Mouse (Mus musculus) urinary bladder, postnatal 14 days (tissue): ENCODE measurements around the gene Ulk2.

ENCODE experiments used
- DNase-seq: peaks from one replicate; pipeline ENCODE4 v3.0.0; 2021; ENCODE audit warnings: low spot score

Ulk2 gene

DNA sequence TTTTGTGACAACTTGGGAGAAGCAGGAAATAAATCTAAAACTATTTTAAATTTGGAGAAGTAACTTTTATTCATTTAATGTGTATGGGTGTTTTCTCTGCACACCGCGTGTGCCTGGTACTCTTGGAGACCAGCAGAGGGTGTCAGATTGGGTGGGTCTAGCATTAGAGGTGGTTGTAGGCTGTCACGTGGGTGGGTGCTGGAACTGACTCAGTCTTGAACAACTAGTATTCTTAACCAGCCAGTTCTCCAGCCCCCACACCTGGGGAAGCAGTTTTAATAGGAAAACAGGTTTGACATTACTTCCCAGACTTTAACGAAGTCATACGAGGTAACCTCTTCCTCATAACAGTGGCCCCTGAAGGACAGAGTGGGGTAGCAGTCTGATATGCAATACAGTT lies 94.4 kb downstream of the Ulk2 start:
- DNase-seq = no peak

DNA sequence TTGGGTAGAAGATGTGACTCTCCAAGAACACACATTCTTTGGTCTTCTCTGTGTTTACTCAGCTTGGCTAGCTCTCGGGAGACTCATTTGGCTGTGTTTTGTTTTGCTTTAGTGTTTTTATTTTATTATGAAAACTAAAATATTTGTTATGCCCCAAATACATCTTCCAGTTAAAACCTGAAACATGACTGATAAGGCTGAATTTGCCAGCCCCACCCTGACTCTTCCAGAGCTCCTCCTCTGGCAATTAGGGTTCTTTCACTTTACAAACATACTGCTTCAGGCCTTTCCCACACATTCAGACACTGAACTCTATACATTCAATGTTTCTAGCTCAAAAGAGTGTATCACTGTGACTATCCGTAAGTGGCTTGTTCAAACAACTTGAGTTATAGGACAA lies 97.7 kb downstream of the Ulk2 start:
- DNase-seq = no peak

DNA sequence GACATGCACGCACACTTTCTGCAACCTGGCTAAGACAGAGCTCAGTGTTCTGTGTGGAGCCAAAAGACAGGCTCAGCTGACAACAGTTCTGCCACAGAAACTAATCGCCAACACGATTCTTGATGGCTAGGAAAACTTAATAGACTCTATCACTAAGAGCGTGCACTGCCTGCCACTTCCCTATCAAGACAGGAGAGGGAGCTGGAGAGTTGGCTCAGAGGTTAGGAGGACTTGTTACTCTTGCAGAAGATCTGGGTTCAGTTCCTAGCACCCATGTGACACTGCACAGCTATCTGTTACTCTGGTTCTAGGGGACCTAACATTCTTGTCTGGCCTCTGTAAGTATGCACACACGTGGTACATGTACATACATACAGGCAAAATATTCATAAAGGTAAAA lies 103.3 kb downstream of the Ulk2 start:
- DNase-seq = no peak

DNA sequence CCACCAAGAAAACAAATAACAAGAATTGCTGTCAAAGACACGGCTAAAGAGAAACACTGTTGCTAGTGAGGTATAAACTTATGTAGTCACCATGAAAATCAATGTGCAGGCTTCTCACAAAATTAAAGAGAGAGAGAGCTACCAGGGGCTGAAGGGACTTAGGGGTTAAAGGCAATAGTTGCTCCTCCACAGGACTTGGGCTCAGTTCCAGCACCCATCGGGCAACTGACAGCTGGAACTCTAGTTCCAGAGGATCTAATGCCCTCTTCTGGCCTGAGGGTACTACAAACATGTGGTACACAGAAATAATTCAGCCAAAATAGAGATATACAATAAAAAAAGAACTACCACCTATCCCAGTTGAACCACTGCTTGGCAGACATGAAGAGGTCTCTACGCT lies 107.7 kb downstream of the Ulk2 start:
- no peak for DNase-seq

DNA sequence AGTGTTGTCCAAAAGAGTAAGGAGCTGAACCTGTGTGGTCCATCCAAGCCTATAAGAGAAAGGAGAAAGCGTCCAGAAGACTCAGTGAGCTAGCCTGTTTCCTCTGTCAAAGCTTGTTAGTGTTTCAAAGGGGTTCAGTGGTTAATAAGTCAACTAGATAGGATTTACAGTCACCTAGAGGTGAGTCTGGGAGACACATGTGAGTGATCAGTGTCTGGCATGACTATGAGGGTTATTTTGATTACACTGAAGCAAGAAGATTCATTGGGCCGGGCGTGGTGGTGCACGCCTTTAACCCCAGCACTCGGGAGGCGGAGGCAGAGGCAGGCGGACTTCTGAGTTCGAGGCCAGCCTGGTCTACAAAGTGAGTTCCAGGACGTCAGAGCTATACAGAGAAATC lies 109.1 kb downstream of the Ulk2 start:
- no peak for DNase-seq

DNA sequence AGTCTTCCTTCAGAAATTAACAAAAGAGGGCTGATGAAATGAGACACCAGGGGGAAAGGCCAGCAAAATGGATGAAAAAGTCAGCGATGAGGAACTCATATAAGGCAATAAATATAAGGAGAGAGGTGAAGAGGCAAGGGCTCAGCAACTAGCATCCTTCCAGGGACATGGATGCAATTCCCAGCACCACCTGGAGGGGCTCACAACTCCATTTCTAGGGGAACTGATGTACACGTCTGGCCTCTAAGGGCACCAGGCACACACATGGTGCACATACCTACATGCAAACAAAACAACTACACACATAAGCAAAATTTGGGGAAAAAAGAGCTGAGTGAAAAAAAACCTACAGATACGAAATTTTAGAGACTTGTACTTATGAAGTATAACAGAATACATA lies 110.4 kb downstream of the Ulk2 start:
- no peak for DNase-seq

DNA sequence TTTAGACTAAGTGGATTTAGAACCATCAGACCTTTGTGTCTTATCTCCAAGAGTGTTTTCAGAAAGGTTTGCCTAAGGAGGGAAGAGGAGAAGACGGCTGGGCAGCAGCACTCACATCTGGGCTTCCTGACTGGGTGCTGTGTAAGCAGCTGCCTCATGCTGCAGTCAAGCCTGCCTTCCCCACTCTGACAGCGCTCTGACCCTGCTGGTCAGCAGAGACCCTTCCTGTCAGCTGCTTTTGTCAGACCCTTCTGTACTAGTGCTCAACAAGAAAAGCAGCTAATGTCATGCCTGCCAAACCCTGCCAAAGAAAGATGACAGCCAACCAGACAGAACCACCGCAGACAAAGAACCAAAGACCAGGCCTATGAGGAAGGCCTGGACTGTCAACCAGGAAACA lies 111.1 kb downstream of the Ulk2 start:
- no peak for DNase-seq

DNA sequence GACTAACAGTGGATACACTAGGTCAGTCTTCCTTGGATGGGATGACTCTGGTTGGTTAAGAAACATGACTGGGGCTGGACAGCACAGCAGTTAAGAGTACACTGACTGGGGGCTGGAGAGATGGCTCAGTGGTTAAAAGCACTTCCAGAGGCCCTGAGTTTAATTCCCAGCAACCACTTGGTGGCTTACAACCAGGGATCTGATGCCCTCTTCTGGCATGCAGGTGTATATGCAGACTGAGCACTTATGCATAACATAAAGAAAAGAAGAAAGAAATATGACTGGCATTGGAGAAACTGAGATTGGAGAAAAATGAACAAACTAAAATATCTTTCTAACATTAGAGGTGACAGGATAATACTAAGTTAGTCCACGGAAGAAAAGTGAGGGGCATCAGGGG lies 114.4 kb downstream of the Ulk2 start:
- DNase-seq = no peak

DNA sequence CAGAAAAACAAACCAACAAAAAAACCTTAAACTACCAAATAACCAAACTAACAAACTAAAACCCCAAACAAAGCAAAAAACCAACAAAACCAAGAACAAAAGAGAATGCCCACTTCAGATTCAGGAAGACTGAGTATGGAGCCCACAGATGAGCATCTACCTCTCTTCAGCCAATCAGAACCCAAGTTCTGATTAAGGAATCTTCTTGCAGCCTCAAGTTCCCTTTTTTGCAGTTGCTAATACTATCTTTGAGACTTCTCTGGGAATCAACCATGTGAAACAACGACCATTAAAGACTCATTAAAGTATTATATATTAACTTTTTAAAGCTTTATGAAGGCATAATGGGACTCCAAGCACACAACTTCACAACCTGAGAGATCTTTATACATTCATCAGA lies 117.6 kb downstream of the Ulk2 start:
- DNase-seq = no peak

DNA sequence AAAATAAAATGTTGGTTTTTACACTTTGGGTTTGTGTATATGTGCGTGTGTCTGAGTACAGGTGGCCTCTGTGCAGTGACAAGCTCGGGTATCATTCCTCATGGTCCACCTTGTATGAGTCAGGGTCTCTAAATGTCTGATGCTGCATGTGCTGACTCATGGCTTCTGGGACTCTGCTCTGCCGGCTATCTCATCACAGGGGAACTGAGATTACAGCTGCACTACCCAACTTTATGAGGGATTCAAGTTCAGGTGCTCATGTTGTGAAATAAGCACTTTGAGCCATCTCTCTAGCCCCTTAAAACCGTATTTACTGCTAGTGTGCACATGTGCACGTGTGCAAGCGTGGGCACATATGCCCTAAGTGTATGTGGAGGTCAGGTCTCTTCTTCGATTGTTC lies 122.2 kb downstream of the Ulk2 start:
- no peak for DNase-seq

DNA sequence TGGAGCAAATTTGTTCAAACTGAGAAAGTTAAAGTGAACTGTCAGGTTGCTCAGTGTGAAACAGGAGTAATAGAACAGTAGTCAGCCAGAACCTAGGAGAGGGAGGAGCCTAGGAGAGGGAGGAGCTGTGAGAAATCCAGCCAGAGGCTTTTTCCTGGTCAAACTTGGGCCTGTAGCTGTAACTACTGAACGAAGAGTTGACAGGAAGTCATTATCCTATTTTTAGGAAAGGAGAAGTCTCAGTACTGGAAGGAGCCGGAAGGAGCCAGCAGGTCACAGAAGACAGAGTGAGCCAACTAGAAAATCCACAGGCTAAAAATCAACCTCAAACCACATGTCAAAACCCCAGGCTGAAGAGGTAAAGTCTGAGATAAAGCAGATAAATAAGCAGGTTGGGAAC lies 126.8 kb downstream of the Ulk2 start:
- DNase-seq = no peak
